Mouse (Mus musculus) thymus, adult 2 months (tissue): ENCODE results near the gene Rln1.

Experiments
- CTCF ChIP-seq: fragments of 200-500 bp; IDR thresholded peaks from 2 replicates; pipeline ENCODE4 v1.5.1; 2012; ENCODE audit warnings: mild to moderate bottlenecking, control low read depth, low read length, moderate library complexity, borderline replicate concordance; ENCODE audit not compliant: control insufficient read depth, poor library complexity, insufficient read depth; ENCODE audit errors: extremely low read depth
- POLR2A ChIP-seq: fragments of 200-500 bp; IDR thresholded peaks from 2 replicates; pipeline ENCODE4 v1.6.1; 2012; ENCODE audit warnings: mild to moderate bottlenecking, low read length, control low read depth, moderate library complexity; ENCODE audit not compliant: control insufficient read depth, poor library complexity, insufficient read depth; ENCODE audit errors: extremely low read depth

GRCm38 (mm10) chr19:29291532-29291931 is 42.9 kb downstream of the Rln1 start:
- TF ChIP-seq POLR2A: no peak
- no peak for TF ChIP-seq CTCF
